In the genomic region with DNA sequence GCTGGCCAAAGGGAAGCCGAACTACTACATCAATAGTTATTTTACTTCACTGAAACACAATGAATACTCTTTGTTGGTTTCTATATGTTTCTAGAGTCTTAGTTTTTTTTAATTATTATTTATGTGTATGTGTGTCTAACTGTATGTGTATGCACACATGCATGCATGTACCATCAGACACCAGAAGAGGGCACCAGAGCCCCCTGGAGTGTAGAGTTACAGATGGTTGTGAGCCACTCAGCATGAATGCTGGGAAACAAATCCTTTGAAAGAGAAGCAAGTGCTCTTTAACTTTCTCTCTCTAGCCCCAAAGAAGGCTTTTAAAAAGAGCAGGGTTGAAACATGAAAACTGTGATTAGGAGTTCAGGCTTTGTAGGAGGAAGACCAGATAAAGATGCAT, we compare ENCODE assay signal across 25 mouse cellular contexts.
A peak's percentile ranks its signal among the peaks of the same experiment; 100 is the strongest.
DNase-seq lines count a peak whose midpoint lies in the region; ATAC-seq and TF ChIP-seq lines count a peak whose summit lies in the region.
"Had no signal": no experiment of that assay in that cellular context is flagged by ENCODE, and none has a peak within 500 bp of the region (broad histone marks: within the 10 kb centered on the region; RNA-seq: fewer than 3 reads in every experiment).

No protein-coding gene starts in this region.

- peaks cover 10% of the 10 kb centered on the region for H3K9me3 ChIP-seq in heart, embryonic 12.5 days (replicated peaks)
- H3K9me3 ChIP-seq in liver, embryonic 14.5 days (ENCODE audit: control insufficient read depth, low read length) = no peaks in the 10 kb centered on the region
- H3K9me3 ChIP-seq in liver, embryonic 11.5 days (ENCODE audit: control insufficient read depth, low read length) = no peaks in the 10 kb centered on the region
- peaks cover 7% of the 10 kb centered on the region; the same call in 1 of the 2 replicates for H3K9me3 ChIP-seq in limb, embryonic 12.5 days
- H3K9me3 ChIP-seq: hindbrain, embryonic 15.5 days; liver, embryonic 12.5 days; lung, embryonic 15.5 days had no signal

- H3K36me3 ChIP-seq in heart, embryonic 12.5 days = no peaks in the 10 kb centered on the region
- no peaks in the 10 kb centered on the region for H3K36me3 ChIP-seq in liver, embryonic 14.5 days (replicated peaks; ENCODE audit: control insufficient read depth, insufficient read depth, low read depth)
- H3K36me3 ChIP-seq in liver, embryonic 11.5 days (ENCODE audit: control insufficient read depth, insufficient read depth, low read length) = no peaks in the 10 kb centered on the region
- H3K36me3 ChIP-seq in limb, embryonic 12.5 days = no peaks in the 10 kb centered on the region
- H3K36me3 ChIP-seq: embryonic facial prominence, embryonic 12.5 days; forebrain, embryonic 15.5 days; hindbrain, embryonic 15.5 days; liver, embryonic 12.5 days; lung, embryonic 15.5 days; midbrain, embryonic 13.5 days; neural tube, embryonic 12.5 days had no signal

- no peak overlapping the region for H3K4me3 ChIP-seq in heart, embryonic 12.5 days
- no peak overlapping the region for H3K4me3 ChIP-seq in liver, embryonic 14.5 days (ENCODE audit: insufficient read depth in 1 of 2, low read depth in 2 of 2, low read length in 2 of 2)
- H3K4me3 ChIP-seq in liver, embryonic 11.5 days (ENCODE audit: low read depth, low read length) = no peak overlapping the region
- no peak overlapping the region for H3K4me3 ChIP-seq in limb, embryonic 12.5 days (replicated peaks)
- H3K4me3 ChIP-seq: embryonic facial prominence, embryonic 12.5 days; forebrain, embryonic 15.5 days; hindbrain, embryonic 15.5 days; liver, embryonic 12.5 days; lung, embryonic 15.5 days; megakaryocyte, embryonic 14.5 days; midbrain, embryonic 13.5 days; neural tube, embryonic 12.5 days had no signal

- CTCF ChIA-PET in Patski (lab: Charles Lee) = no interaction called here

- TF ChIP-seq EP300 in liver, embryonic 14.5 days (IDR thresholded peaks at IDR 0.05; ENCODE audit: low read depth) = no peak

- 0 out of 2 replicates have a peak, but pooled peaks have one; percentile 13 for TF ChIP-seq CTCF in liver, embryonic 14.5 days (IDR thresholded peaks at IDR 0.05; ENCODE audit: low read depth)
- TF ChIP-seq CTCF in Patski (IDR thresholded peaks at IDR 0.05) = peak; percentile 38

- no peak overlapping the region for H3K27ac ChIP-seq in heart, embryonic 12.5 days (ENCODE audit: poor library complexity, severe bottlenecking)
- H3K27ac ChIP-seq in liver, embryonic 14.5 days = no peak overlapping the region
- no peak overlapping the region for H3K27ac ChIP-seq in liver, embryonic 11.5 days (ENCODE audit: low read depth, low read length)
- 0 out of 2 replicates have a peak overlapping the region, but pooled peaks have one; percentile 45 for H3K27ac ChIP-seq in limb, embryonic 12.5 days
- H3K27ac ChIP-seq: embryonic facial prominence, embryonic 12.5 days; hindbrain, embryonic 15.5 days; liver, embryonic 12.5 days; lung, embryonic 15.5 days; midbrain, embryonic 13.5 days; neural tube, embryonic 12.5 days had no signal

- no peaks in the 10 kb centered on the region for H3K27me3 ChIP-seq in heart, embryonic 12.5 days (replicated peaks)
- no peaks in the 10 kb centered on the region for H3K27me3 ChIP-seq in liver, embryonic 14.5 days (ENCODE audit: control insufficient read depth, insufficient read depth, low read length)
- H3K27me3 ChIP-seq in liver, embryonic 11.5 days (replicated peaks; ENCODE audit: control insufficient read depth, insufficient read depth, low read length) = no peaks in the 10 kb centered on the region
- no peaks in the 10 kb centered on the region for H3K27me3 ChIP-seq in Patski
- H3K27me3 ChIP-seq in limb, embryonic 12.5 days = no peaks in the 10 kb centered on the region
- H3K27me3 ChIP-seq: embryonic facial prominence, embryonic 12.5 days; forebrain, embryonic 15.5 days; hindbrain, embryonic 15.5 days; liver, embryonic 12.5 days; lung, embryonic 15.5 days; megakaryocyte, embryonic 14.5 days; midbrain, embryonic 13.5 days; neural tube, embryonic 12.5 days had no signal

- in situ Hi-C loops in Patski (cut with MboI; ENCODE audit: low pct_unique_long_range_greater_than_20kb) = no loop called here

- H3K4me1 ChIP-seq in heart, embryonic 12.5 days (replicated peaks) = no peaks in the 10 kb centered on the region
- H3K4me1 ChIP-seq in liver, embryonic 14.5 days (replicated peaks; ENCODE audit: control insufficient read depth in 2 of 2, insufficient read depth in 2 of 2, low read length in 1 of 2) = no peaks in the 10 kb centered on the region
- H3K4me1 ChIP-seq in liver, embryonic 11.5 days (replicated peaks; ENCODE audit: control insufficient read depth, insufficient read depth, low read length) = no peaks in the 10 kb centered on the region
- peaks cover 22% of the 10 kb centered on the region for H3K4me1 ChIP-seq in limb, embryonic 12.5 days (replicated peaks)
- H3K4me1 ChIP-seq: liver, embryonic 12.5 days; lung, embryonic 15.5 days; megakaryocyte, embryonic 14.5 days had no signal

- H3K9ac ChIP-seq in heart, embryonic 12.5 days = no peak overlapping the region
- no peak overlapping the region for H3K9ac ChIP-seq in liver, embryonic 14.5 days (replicated peaks)
- H3K9ac ChIP-seq in liver, embryonic 11.5 days (ENCODE audit: low read depth, low read length) = no peak overlapping the region
- no peak overlapping the region for H3K9ac ChIP-seq in limb, embryonic 12.5 days (replicated peaks)
- H3K9ac ChIP-seq: embryonic facial prominence, embryonic 12.5 days; forebrain, embryonic 15.5 days; hindbrain, embryonic 15.5 days; liver, embryonic 12.5 days; lung, embryonic 15.5 days; midbrain, embryonic 13.5 days; neural tube, embryonic 12.5 days had no signal

- POLR2A ChIA-PET in Patski (lab: Charles Lee) = no interaction called here

- WGBS in heart, embryonic 12.5 days = 97% methylated on average over 1 of the region's 1 CpGs
- 61% methylated on average over 1 of the region's 1 CpGs for WGBS in liver, embryonic 14.5 days (ENCODE audit: insufficient replicate concordance)
- WGBS in liver, embryonic 11.5 days = 90% methylated on average over 1 of the region's 1 CpGs
- 100% methylated on average over 1 of the region's 1 CpGs for WGBS in limb, embryonic 12.5 days

- H3K4me2 ChIP-seq in heart, embryonic 12.5 days = no peak overlapping the region
- no peak overlapping the region for H3K4me2 ChIP-seq in liver, embryonic 14.5 days (ENCODE audit: low read depth)
- no peak overlapping the region for H3K4me2 ChIP-seq in liver, embryonic 11.5 days
- no peak overlapping the region for H3K4me2 ChIP-seq in limb, embryonic 12.5 days
- H3K4me2 ChIP-seq: embryonic facial prominence, embryonic 12.5 days; forebrain, embryonic 15.5 days; hindbrain, embryonic 15.5 days; liver, embryonic 12.5 days; lung, embryonic 15.5 days; midbrain, embryonic 13.5 days; neural tube, embryonic 12.5 days had no signal

- peak; percentile 50 for DNase-seq in heart, adult 11 months
- no peak for DNase-seq in liver, embryonic 14.5 days (ENCODE audit: low read depth in 3 of 3, low spot score in 3 of 3)
- DNase-seq in liver, embryonic 11.5 days (ENCODE audit: low spot score) = no peak
- no peak for DNase-seq in Patski (ENCODE audit: low read depth, low spot score)
- no peak for DNase-seq in thymus, postnatal 36 days
- DNase-seq: adrenal gland, adult 8-10 months; cerebellum, adult 18-20 months; cerebellum, postnatal 14 days; gastrocnemius, postnatal 36 days; kidney, adult 18-20 months; kidney, postnatal 4 days; lung, postnatal 36 days; retina, postnatal 1 day; thymus, postnatal 25 days had no signal

- ATAC-seq in heart, embryonic 12.5 days (ENCODE audit: insufficient number of reproducible peaks, low FRiP score) = no peak
- ATAC-seq in liver, embryonic 14.5 days (ENCODE audit: insufficient read depth) = no peak
- ATAC-seq in liver, embryonic 11.5 days (replicated peaks; ENCODE audit: low FRiP score) = no peak
- ATAC-seq in Patski = no peak
- no peak for ATAC-seq in limb, embryonic 12.5 days (ENCODE audit: insufficient number of reproducible peaks, insufficient read depth, low FRiP score, low TSS enrichment, low read depth)
- ATAC-seq: activated CD4-positive, CD25-positive, alpha-beta regulatory T cell, adult 4 months; forebrain, embryonic 15.5 days; liver, embryonic 12.5 days; midbrain, embryonic 13.5 days had no signal
